ENCODE assay signal across 11 mouse cellular contexts in genomic region chr9:23012130-23012529, GRCm38 (mm10).
DNase-seq lines count a peak whose midpoint lies in the region; ATAC-seq and TF ChIP-seq lines count a peak whose summit lies in the region.
"Had no signal": no experiment of that assay in that cellular context is flagged by ENCODE, and none has a peak within 500 bp of the region (broad histone marks: within the 10 kb centered on the region; RNA-seq: fewer than 3 reads in every experiment).

No protein-coding gene starts in this region.

- H3K27me3 ChIP-seq in midbrain, postnatal 0 days (ENCODE audit: insufficient read depth, low read length), result no peaks in the 10 kb centered on the region

- no peak overlapping the region for H3K27ac ChIP-seq in midbrain, postnatal 0 days (ENCODE audit: low read depth, low read length)
- H3K27ac ChIP-seq: heart, embryonic 15.5 days; neural tube, embryonic 15.5 days had no signal

- peak; percentile 58 for DNase-seq in embryo, embryonic 10 days (ENCODE audit: low spot score)
- DNase-seq in embryo, embryonic 10.5 days (ENCODE audit: low spot score), result no peak
- DNase-seq in lung, adult 2 months, result no peak
- no peak for DNase-seq in lung, postnatal 25 days (ENCODE audit: low spot score)
- peak; percentile 54 to 68 for DNase-seq in heart, adult 9 months (ENCODE audit: low spot score in 2 of 2)
- DNase-seq in midbrain, postnatal 0 days (ENCODE audit: low spot score), result peak; percentile 32
- DNase-seq in left cerebral cortex, postnatal 10 days (ENCODE audit: extremely low spot score in 1 of 2, low spot score in 2 of 2), result no peak
- no peak for DNase-seq in ovary, postnatal 14 days (ENCODE audit: low spot score)
- DNase-seq: thymus, adult 18-20 months had no signal

- ATAC-seq in midbrain, postnatal 0 days (ENCODE audit: low FRiP score), result no peak

- 28% methylated on average over 5 of the region's 5 CpGs for WGBS in lung, adult 2 months
- WGBS in midbrain, postnatal 0 days, result 20% methylated on average over 5 of the region's 5 CpGs

- H3K4me1 ChIP-seq in lung, adult 2 months (ENCODE audit: control insufficient read depth, insufficient read depth, low read length), result no peaks in the 10 kb centered on the region
- no peaks in the 10 kb centered on the region for H3K4me1 ChIP-seq in midbrain, postnatal 0 days (ENCODE audit: insufficient read depth, low read length)

- no peaks in the 10 kb centered on the region for H3K36me3 ChIP-seq in midbrain, postnatal 0 days (ENCODE audit: insufficient read depth, low read length)
- H3K36me3 ChIP-seq: heart, embryonic 15.5 days; neural tube, embryonic 15.5 days had no signal

- intact Hi-C loops in left cerebral cortex, postnatal 10 days (cut with DNase I), result no loop called here

- TF ChIP-seq CTCF in lung, adult 2 months (IDR thresholded peaks at IDR 0.05; ENCODE audit: insufficient read depth, low read length), result peak; percentile 2; the same call in 1 of the 2 replicates
- peak; percentile 49 for TF ChIP-seq CTCF in midbrain, postnatal 0 days (IDR thresholded peaks at IDR 0.05)

- no peak for TF ChIP-seq POLR2A in lung, adult 2 months (IDR thresholded peaks at IDR 0.05; ENCODE audit: borderline replicate concordance, extremely low read depth, low read depth, low read length)

- no peak overlapping the region for H3K4me2 ChIP-seq in midbrain, postnatal 0 days (ENCODE audit: low read depth, low read length, poor library complexity, severe bottlenecking)
- H3K4me2 ChIP-seq: heart, embryonic 15.5 days; neural tube, embryonic 15.5 days had no signal

- no peak overlapping the region for H3K4me3 ChIP-seq in lung, adult 2 months (replicated peaks; ENCODE audit: extremely low read depth, low read depth, low read length)
- no peak overlapping the region for H3K4me3 ChIP-seq in midbrain, postnatal 0 days (ENCODE audit: low read depth, low read length)
- H3K4me3 ChIP-seq: heart, embryonic 15.5 days; neural tube, embryonic 15.5 days had no signal

- H3K9ac ChIP-seq in midbrain, postnatal 0 days (replicated peaks; ENCODE audit: low read length, poor library complexity, severe bottlenecking), result no peak overlapping the region
- H3K9ac ChIP-seq: heart, embryonic 15.5 days; neural tube, embryonic 15.5 days had no signal

- H3K9me3 ChIP-seq in midbrain, postnatal 0 days (ENCODE audit: low read length), result no peaks in the 10 kb centered on the region
- H3K9me3 ChIP-seq: heart, embryonic 15.5 days; neural tube, embryonic 15.5 days had no signal

Comparison
In these comparisons a context has a peak if more than half of its experiments do, and no peak if none do; other contexts are left out.
1. DNase-seq: peak in embryo, embryonic 10 days (single experiment), heart, adult 9 months (2 of 2) and midbrain, postnatal 0 days (single experiment); none in embryo, embryonic 10.5 days (single experiment), lung, adult 2 months (single experiment), lung, postnatal 25 days (single experiment), left cerebral cortex, postnatal 10 days (0 of 2) and ovary, postnatal 14 days (single experiment).